Mouse (Mus musculus) left cerebral cortex, postnatal 36 days (tissue): ENCODE measurements around the gene Pgap3. TPM values are rescaled to one million over a fixed set of nuclear protein-coding genes. Genes with fewer than 3 reads are reported as not detected.

Source experiments
- DNase-seq, 2 experiments: peaks; one replicate each; pipeline ENCODE4 v3.0.0; 2021 to 2022; ENCODE audit warnings: low spot score in 2 of 2, mixed read lengths in 1 of 2
- intact Hi-C: fragments of 180-260 bp; cut with DNase I; formaldehyde crosslinking; loops from one replicate; pipeline ENCODE4 v1.15.1; 2025
- total RNA-seq, 2 experiments: library from RNA; stranded (reverse); gene quantifications; 2 replicates each; pipeline ENCODE4 v1.2.3; 2021

Gene Pgap3
- total RNA-seq, 2 experiments from 2014 or later, result 9.9 to 10.9 TPM

DNA sequence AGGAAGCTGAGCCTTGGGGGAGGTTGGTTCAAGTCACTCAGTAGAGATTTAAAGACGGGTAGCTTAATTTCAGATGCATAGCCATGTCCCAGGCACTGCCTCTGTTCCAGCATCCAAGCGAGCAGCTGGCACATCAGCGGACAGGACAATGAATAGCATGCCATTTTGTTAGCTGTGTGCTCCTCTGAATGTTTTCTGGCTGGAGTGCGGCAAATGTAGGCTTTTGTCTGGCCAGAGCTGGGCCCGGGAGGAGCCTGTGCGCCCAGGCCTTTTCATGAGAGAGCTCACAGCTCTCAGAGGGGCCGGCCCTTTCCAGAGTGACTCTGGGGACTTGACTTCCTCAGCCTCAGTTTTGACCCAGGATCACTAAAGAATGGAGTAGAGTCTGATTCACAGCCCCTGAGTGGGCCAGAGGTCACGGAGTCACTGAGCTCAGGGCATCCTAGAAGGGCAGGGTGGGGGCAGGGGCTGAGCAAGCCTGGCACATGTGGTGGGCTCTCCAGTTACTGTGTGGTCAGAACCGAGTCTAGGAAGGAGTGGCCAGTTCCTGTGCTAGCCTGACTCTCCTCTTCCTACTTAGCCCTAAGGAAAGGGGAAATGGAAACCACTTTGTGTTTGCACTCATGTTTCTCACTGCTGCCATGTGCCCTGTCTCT lies 39.3 kb downstream of the Pgap3 start:
- no peak for DNase-seq
- intact Hi-C loops, result no loop called here

DNA sequence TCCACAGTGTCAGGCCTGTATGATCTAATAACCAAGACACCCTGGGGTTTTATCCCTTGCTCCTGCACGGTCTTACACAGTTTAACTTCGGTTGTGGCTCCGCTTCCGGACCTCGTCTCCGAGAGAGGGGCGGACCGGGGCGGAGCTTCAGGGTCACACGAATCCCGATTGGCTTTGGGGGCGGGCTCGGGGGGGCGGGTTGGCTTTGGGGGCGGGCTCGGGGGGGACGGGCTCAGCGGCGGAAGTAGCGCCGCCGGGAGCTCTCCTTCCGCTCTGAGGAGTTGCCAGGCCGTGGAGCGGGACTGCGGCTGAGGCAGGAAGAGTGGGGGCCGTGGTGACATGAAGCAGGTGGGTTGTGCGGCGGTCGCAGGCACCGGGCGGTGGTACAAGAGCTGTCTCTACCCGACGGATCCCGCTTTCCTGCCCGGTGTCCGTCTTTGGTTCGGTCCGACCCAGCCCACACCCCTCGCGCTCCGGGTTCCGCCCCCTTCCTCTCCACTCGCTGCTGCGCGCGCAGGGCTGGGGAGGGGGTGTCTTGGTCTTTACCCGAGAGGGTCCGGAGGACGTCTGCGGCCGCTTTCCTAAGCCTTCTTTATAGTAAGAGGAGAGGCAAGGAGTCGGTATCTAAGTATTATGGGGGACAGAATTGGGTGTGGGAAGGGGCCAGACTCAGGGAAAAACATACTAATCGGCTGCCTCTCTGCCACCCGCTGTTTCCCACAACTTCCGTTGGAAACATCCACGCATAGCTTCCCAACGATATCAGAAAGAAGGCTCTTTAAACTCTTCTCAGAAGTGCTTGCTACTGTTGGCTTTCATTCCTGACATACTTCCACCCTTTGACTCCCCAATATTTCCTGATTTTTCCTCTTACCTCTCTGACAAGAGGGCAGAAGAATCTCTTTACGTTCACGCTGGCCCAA lies 41.9 kb downstream of the Pgap3 start, which contains the start of gene Stard3:
Stard3 (plus strand) TSS at position 208 of the 923 bp plus-strand sequence.
- intact Hi-C loops, result no loop called here

DNA sequence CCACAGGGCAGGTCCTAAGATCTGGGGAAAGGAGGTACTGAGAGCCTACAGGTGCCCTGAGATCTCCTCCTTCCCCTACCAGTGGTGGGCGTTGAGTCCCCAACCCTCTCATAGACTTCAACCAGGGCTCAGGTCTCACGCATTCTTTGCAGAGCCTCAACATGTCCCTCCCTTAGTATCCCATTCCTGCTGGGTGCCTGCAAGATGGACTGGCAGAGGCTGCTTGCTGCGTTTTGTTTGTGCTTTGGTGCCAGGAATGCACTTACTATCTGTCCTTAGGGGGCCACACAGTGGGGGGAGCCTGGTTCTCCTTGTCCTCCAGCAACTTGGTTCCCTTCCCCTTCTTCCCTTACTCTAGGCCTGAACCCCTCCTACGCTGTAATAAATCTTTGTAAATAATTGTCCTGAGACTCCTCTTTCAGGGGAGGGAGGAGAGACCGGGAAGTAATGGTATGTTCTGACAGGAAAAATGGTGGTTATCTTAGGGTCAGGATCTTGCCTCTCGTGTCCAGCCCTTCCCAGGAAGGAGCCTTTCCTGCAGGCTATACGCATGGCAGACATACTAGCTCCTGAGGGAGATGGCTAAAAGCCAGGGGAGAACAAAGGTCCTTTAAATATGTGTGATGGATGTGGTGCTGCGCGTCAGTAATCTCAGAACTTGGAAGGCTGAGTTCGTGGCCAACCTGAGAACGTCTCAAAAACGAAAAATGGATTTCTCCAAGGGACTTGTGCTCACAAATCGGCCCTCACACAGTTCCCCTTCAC lies 42.7 kb downstream of the Pgap3 start:
- no peak for DNase-seq
- intact Hi-C loops, result no loop called here

More for the DNA sequence above, 41.9 kb downstream of the Pgap3 start, which contains the start of gene Stard3:
- DNase-seq, result peak; percentile 80 to 84

DNA sequence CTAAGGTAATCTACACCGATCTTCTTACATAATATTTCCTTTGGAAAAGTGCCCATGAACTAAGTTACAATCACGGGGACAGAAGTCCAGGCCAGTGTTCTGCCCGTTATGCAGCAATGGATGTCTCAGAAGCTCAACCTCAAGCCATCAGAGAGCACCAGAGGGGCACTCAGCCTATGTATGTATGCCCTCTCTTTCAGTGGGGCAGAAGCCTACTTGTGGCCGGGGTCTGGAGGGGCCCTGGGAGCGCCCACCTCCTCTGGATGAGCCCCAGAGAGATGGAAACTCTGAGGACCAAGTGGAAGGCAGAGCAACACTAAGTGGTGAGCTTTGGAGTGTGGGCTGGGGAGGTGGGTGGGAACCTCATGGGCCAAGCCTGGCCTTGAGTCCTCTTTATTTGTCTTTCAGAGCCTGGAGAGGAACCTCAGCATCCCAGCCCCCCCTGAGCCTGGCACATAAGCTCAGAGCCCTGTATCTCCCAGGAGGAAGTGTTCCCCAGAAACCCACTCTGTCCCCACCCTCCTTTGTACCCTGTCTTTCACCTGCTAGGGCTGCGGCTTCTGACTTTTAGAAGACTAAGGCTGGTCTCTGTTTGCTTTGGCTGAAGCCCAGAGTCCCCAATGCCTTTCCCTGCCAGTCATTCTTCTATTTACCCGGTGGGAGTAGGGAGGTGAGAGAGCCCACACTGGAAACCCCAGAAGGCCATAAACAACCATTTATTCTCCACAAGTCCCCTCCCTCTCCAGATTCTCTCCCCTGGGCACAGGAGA lies 43.5 kb downstream of the Pgap3 start:
- intact Hi-C loops, result no loop called here
- no peak for DNase-seq

DNA sequence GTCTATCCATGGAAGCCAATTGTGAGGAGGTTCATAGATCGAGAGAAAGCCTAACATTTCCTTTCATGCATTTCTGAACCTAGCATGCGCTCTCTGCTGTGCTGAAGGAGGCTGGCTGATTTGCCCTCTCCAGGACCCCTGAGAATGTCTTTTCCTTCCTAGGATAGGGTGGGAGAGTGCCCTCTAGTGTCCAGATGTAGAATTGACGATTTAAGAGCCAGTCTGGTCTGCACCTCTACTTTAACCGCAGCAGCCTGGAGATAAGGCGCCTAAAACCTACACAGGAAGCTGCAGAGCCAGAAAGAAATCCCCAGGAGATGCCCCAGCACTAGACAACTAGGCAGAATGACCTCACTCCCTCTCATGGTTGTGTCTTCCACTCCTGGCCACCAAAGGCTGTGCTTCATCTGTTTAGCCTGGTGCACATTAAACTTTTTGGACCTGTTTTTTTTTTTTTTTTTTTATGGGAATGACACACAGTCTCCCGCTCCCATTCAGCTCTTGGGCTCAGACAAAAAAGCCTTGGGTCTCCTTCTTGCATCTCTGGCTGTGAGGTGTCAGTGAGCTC lies 44.5 kb downstream of the Pgap3 start:
- intact Hi-C loops, result no loop called here
- DNase-seq, result peak in 1 of 2 experiments; percentile 56

DNA sequence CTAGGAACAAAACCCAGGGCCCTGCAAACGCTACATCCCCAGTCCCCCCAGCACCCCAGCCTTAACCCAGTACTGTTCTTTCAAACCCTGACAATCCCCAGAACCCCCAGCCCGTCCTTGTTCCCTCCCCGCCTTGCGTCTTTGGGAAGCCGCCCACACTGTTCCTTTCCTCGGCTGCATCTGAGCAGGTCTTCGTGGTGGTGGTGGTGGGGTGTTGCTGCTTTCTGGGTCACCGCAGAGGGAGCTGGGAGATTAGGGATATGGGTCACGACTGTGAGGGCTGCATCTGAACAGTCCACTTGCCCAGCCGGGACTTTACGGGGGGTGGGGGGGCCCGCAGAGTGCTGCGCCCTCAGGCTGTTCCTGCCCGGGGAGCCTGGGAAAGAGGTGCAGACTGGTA lies 45.8 kb downstream of the Pgap3 start:
- DNase-seq, result peak; percentile 60 to 62
- intact Hi-C loops, result no loop called here

DNA sequence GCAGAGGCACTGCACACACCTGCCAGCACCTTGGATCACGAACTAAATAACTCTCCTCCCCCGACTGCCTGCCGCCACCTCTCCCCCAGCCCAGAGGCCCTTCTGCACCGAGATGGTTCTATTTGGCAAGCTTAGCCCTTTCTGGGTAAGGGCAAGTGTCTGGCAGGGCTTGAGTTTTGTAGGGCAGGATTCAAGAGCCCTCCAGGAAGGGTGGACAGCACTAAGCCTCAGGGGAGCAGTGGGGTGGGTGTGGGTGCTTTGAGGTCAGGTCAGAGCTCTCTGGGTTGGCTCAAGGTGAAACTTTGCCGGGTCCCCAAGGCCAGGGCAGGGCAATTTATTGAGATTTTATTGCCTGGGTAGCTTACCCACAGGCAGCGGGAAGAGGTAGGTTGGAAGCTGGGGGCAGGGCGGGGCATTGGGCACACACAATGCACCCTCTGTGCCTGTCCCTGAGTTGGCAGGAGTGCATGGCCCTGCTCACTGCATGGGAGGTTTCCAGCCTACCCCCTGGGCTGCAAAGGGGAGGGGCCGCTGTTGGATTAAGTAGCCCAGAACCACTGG lies 46.6 kb downstream of the Pgap3 start:
- intact Hi-C loops, result no loop called here
- peak in 1 of 2 experiments; percentile 45 for DNase-seq

DNA sequence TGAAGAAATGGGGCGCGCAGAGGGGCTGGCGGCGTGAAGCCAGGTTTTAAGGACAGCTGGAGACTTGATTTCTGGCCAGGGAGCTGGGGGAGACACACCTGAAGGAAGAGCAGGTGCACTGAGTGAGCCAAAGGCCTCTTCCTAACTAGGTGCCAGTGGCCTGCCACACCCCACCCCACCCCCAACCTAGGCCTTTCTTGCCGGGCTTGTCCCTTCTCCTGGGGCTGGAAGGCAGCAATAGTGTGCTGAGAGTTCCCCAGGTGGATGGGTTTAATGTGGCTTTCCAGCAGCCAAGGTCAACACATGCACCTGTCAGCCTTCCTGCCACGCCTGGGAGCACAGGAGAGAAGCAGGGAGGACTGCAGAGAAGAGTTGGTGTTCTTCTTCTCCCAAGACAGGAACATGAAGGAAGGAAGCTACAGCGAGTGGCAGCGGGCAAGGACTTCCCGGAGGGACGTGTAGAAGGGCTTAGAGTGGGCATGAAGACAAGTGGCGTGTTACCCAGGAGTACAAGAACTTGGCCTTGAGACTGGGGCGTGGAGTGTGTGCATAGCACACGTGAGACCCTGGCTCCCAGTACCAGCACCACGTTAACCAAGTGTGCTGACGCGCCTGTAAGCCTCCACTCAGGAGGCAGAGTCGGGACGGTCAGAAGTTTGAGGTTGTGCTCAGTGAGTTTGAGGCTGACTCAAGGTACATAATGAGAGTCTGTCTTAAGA lies 47.9 kb downstream of the Pgap3 start:
- intact Hi-C loops, result no loop called here
- no peak for DNase-seq

DNA sequence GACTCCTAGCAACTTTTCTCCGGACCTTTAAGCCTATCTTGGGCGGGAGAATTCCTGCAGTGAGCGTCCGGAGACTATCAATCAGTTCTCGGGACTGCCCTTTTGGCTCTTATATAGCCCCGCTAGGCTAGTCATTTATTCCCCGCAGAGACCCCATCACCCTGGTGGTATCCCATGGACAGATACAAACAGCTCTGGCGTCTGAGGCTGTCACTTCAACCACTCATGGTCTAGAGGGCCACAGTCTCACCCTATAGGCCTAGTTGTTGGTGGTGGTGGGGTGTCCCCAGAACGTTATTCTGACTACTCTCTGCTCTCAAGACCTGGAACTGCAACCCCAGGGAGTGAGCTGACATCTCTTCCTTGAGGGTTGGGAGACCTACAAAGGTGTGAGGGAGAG lies 51.0 kb downstream of the Pgap3 start:
- intact Hi-C loops, result no loop called here

DNA sequence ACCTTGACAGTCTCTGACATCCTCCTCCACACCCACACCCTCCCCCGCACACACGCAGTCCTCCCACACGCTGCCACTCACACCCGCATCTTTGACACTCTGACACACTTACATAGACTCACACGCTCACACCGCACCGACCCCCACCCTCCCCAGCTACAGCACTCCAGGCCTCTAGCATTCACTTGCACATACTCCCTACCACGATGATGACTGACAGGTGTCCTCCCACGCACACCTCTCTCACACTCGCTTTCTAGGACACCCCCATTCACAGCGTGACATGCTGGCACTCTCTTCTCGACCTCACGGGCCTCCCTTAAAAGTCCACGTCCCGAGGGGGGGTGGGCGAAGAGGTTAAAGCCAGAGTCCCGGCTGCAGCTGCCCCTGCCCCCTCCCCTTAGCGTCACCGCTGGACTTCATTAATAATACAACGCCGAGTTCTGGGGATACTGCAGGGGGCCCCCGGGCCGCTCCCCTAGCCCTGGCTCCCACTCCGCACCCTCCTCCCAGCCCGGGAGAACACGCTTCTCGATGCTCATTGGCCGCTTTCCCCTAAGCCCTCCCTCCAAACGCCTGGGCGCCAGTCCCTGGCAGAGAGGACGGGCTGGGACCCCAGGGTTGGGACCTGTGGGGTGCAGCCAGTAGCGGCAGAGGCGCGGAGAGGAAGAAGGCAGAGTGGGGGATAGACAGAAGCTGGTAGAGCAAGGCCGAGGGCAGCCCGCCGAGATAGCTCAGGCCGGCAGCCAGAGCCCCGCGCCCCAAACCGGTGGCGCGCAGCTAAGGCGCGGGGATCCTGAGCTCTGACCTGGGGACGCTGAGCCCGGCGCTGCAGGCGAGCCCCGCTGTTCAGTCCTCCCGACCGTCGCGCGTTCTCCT lies 52.0 kb downstream of the Pgap3 start, which contains the start of gene Ppp1r1b:
Ppp1r1b (plus strand) TSS at position 322 of the 879 bp plus-strand sequence.
- intact Hi-C loops, result no loop called here
- peak; percentile 71 to 77 for DNase-seq

More for the DNA sequence above, 51.0 kb downstream of the Pgap3 start:
- no peak for DNase-seq

DNA sequence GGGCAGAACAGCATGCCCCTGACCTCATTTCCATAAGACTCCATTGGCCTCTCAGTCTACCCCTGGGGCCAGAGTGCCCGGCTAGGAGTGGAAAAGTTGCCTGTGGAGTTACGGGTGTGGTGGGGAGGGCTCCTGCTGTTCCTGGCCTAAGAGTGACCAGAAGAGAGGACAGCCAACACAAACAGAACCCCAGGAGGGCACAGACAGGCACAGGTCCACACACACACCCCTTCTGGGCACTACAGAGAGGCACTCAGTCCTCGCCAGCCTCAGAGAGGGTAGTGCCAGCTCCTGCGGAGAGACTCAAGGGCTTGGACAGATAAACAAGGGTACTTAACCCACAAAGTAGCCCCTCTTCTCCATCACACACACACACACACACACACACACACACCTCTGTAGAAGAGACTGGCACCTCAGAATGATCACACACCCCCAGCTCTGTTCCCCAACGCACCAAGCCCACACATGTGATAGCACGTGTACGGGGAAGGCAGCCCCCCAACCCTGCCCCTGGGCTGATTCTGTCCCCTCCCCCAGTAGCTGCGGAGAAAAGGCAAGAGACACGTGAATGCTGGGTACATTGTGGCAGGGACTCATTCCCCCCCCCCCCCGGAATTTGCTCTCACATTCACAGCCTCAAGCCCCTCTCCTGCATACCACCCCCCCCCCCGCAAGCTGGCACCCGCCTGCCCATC lies 52.8 kb downstream of the Pgap3 start:
- intact Hi-C loops, result no loop called here
- DNase-seq, result no peak

DNA sequence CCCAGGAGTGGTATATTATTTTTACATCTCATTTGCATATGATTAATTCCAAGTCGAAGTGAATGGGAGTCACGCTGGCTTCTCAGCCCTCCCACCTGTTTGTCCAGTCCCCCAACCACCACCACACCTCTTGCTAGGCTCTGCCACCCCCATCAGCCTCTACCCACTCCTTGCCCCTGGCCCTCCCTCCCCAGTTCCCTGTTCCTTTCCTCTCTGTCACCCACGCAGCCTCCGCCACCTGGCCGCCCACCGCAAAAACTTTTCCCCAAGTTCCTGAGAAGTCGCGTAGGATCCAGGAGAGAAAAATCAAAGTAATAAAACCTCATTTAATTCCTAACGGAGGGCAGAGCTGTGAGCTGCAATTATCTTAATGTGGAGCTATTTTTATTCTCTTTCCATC lies 54.1 kb downstream of the Pgap3 start:
- intact Hi-C loops, result no loop called here
- peak; percentile 60 to 69 for DNase-seq

DNA sequence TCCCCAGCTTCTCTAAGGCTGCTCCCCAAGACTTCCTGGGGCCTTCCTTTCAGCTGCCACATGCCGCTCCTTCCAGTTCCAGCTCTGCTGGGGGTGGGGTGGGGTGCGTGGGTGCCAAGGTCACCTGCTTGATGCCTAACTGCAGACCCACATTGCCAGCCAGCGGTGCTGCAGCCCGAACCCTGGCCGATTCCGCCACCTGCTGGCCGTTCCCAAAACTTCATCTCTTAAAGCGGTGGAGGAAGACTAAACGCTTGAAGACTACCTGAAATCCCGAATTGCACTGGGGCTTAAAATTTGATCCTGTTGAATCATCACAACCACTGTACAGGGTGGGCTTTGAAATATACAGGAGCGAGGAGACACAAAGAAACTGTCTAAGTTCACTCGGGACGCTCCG lies 55.0 kb downstream of the Pgap3 start:
- intact Hi-C loops, result no loop called here

DNA sequence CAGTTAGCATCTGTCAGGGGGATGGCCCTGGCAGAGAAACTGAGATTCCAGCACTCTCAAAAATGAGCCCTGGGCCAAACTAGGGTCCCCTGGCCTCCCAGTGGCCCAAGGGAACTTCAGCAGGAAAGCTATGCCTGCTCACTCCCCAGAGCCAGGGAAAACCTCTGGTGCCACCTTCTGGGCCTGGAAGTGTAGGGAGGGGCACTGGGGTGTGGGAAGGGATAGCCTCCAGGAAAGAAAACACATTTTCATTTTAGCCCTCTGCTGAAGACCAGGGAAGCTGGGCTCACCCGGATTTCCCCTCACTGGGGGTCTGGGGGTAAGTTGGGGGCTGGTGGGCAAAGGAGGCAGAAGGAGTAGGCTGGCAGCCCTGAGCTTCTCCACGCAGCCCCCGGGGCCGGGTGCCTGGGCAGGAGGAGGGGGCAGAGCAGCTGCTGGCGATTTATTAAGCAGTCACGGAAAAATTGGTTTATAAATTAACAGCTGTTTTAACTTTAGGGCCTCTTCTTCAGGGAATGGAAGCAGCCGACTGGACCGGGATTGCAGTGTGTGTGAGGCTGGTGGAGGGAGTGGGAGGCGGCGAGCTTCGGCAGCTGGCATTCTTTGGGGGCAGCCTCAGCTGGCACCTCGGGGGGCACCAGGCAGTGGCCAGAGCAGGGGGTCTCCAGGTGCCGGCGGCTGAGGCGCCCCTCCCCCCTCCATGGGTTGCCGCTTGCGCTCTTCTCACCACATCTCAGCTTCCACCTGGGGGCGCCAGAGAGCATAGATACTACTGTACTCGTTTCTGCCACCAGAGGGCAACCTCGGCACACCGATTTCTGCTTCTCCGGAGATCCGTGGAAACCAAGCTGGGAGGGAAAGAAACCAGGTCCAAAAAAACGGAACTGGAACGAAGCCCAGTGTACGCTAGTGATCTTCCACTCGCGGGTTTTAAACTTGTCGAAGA lies 58.0 kb downstream of the Pgap3 start:
- DNase-seq, result peak; percentile 96 to 98
- intact Hi-C loops, result loop anchor here (1.0 to 5.0 kb wide), 4 partner anchors 47 to 115 kb away; partner anchors contain the start of gene Mien1

More for the DNA sequence above, 55.0 kb downstream of the Pgap3 start:
- peak; percentile 81 to 86 for DNase-seq

DNA sequence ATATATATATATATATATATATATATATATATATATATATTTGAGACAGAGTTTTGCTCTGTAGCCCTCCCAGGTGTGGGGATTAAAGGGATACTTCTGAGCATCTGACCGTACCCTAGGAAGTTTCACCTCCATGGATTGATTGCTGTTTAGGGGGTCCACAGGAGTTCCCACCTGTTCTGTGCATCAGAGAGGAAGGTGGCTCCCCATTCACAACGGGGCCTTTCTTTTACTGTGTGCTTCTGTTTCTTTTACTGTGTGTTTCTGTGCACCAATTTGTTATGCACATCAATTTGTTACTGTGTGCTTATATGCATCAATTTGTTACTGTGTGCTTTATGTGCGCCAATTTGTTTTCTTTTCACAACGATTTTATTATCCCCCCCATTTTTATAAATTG lies 59.1 kb downstream of the Pgap3 start:
- intact Hi-C loops, result loop anchor here (5.0 kb wide), 1 partner anchor 96 kb away; the partner anchor contains the start of gene Mien1
- no peak for DNase-seq
